Mouse (Mus musculus) stomach, postnatal 0 days (tissue): Measurements from ENCODE around the gene Tbc1d2b.

ENCODE experiments used
- CTCF ChIP-seq: IDR thresholded peaks from 2 replicates; pipeline ENCODE4 v1.5.1; 2016; ENCODE audit warnings: antibody characterized with exemption, low read depth, mild to moderate bottlenecking, moderate library complexity
- EP300 ChIP-seq: optimal IDR thresholded peaks from 2 replicates; pipeline ENCODE3; 2016; ENCODE audit warnings: antibody characterized with exemption

GRCm38 (mm10) chr9:90165590-90165989, 105.0 kb downstream of the Tbc1d2b start:
- TF ChIP-seq EP300 (no peak), CTCF (no peak)
